25 mouse cellular contexts compared by ENCODE assay signal in genomic region chr1:63776396-63776795, GRCm38 (mm10). TPM values are rescaled to one million over a fixed set of nuclear protein-coding genes. Genes with fewer than 3 reads are reported as not detected.
A peak's percentile ranks its signal among the peaks of the same experiment; 100 is the strongest.
DNase-seq lines count a peak whose midpoint lies in the region; ATAC-seq and TF ChIP-seq lines count a peak whose summit lies in the region.
"Had no signal": no experiment of that assay in that cellular context is flagged by ENCODE, and none has a peak within 500 bp of the region (broad histone marks: within the 10 kb centered on the region; RNA-seq: fewer than 3 reads in every experiment).

No protein-coding gene starts in this region.

- in situ Hi-C loops in Patski (cut with MboI; ENCODE audit: low pct_unique_long_range_greater_than_20kb): no loop called here

- no peak overlapping the region for H3K4me2 ChIP-seq in heart, postnatal 0 days (ENCODE audit: low read depth, low read length)
- no peak overlapping the region for H3K4me2 ChIP-seq in midbrain, postnatal 0 days (ENCODE audit: low read depth, low read length, poor library complexity, severe bottlenecking)
- no peak overlapping the region for H3K4me2 ChIP-seq in midbrain, embryonic 15.5 days
- H3K4me2 ChIP-seq in myocyte (ENCODE audit: low read depth): peak overlapping the region; percentile 64
- H3K4me2 ChIP-seq: forebrain, embryonic 13.5 days; heart, embryonic 13.5 days; hindbrain, embryonic 12.5 days; intestine, embryonic 15.5 days had no signal

- 27% methylated on average over 1 of the region's 1 CpGs for WGBS in heart, postnatal 0 days
- 39% methylated on average over 1 of the region's 1 CpGs for WGBS in midbrain, postnatal 0 days
- WGBS in midbrain, embryonic 15.5 days: 49% methylated on average over 1 of the region's 1 CpGs
- 55% methylated on average over 1 of the region's 1 CpGs for WGBS in thymus, adult 2 months

- no peak for TF ChIP-seq EP300 in heart, postnatal 0 days (IDR thresholded peaks at IDR 0.05; ENCODE audit: low read depth)

- TF ChIP-seq CTCF in heart, postnatal 0 days (IDR thresholded peaks at IDR 0.05; ENCODE audit: low read depth): peak; percentile 3; the same call in 1 of the 2 replicates
- peak; percentile 37 for TF ChIP-seq CTCF in midbrain, postnatal 0 days (IDR thresholded peaks at IDR 0.05)
- peak; percentile 57 for TF ChIP-seq CTCF in Patski (IDR thresholded peaks at IDR 0.05)
- no peak for TF ChIP-seq CTCF in thymus, adult 2 months (IDR thresholded peaks at IDR 0.05; ENCODE audit: borderline replicate concordance, control insufficient read depth, extremely low read depth, insufficient read depth, low read length, poor library complexity)

- CTCF ChIA-PET in Patski (lab: Charles Lee): no interaction called here

- ATAC-seq in heart, postnatal 0 days (ENCODE audit: insufficient read depth, low read depth): no peak
- ATAC-seq in midbrain, postnatal 0 days (ENCODE audit: low FRiP score): no peak
- no peak for ATAC-seq in midbrain, embryonic 15.5 days (replicated peaks)
- ATAC-seq in Patski: peak; percentile 72
- ATAC-seq: CD4-positive, CD25-positive, alpha-beta regulatory T cell, adult 4 months; forebrain, embryonic 13.5 days; forebrain, postnatal 0 days; intestine, embryonic 15.5 days had no signal

- no peaks in the 10 kb centered on the region for H3K9me3 ChIP-seq in heart, postnatal 0 days (replicated peaks; ENCODE audit: control insufficient read depth, low read length)
- H3K9me3 ChIP-seq in midbrain, postnatal 0 days (ENCODE audit: low read length): no peaks in the 10 kb centered on the region
- no peaks in the 10 kb centered on the region for H3K9me3 ChIP-seq in midbrain, embryonic 15.5 days
- H3K9me3 ChIP-seq: forebrain, embryonic 13.5 days; G1E; hindbrain, embryonic 12.5 days; intestine, embryonic 15.5 days had no signal

- no peaks in the 10 kb centered on the region for H3K36me3 ChIP-seq in heart, postnatal 0 days (replicated peaks; ENCODE audit: control insufficient read depth, insufficient read depth, low read length)
- no peaks in the 10 kb centered on the region for H3K36me3 ChIP-seq in midbrain, postnatal 0 days (ENCODE audit: insufficient read depth, low read length)
- H3K36me3 ChIP-seq in midbrain, embryonic 15.5 days (replicated peaks): no peaks in the 10 kb centered on the region
- no peaks in the 10 kb centered on the region for H3K36me3 ChIP-seq in myocyte (ENCODE audit: control insufficient read depth, insufficient read depth)
- no peaks in the 10 kb centered on the region for H3K36me3 ChIP-seq in thymus, adult 2 months (ENCODE audit: control insufficient read depth, insufficient read depth, low read length)
- H3K36me3 ChIP-seq: G1E; heart, embryonic 13.5 days; hindbrain, embryonic 12.5 days; intestine, embryonic 15.5 days had no signal

- H3K4me3 ChIP-seq in heart, postnatal 0 days (ENCODE audit: low read depth, low read length): no peak overlapping the region
- H3K4me3 ChIP-seq in midbrain, postnatal 0 days (ENCODE audit: low read depth, low read length): no peak overlapping the region
- no peak overlapping the region for H3K4me3 ChIP-seq in midbrain, embryonic 15.5 days
- H3K4me3 ChIP-seq in myocyte: no peak overlapping the region
- H3K4me3 ChIP-seq in thymus, adult 2 months (ENCODE audit: control insufficient read depth, insufficient read depth, low read length): no peak overlapping the region
- H3K4me3 ChIP-seq: forebrain, embryonic 13.5 days; heart, embryonic 13.5 days; hindbrain, embryonic 12.5 days; intestine, embryonic 15.5 days had no signal

- H3K27me3 ChIP-seq in heart, postnatal 0 days (ENCODE audit: control insufficient read depth, insufficient read depth, low read length): no peaks in the 10 kb centered on the region
- no peaks in the 10 kb centered on the region for H3K27me3 ChIP-seq in midbrain, postnatal 0 days (ENCODE audit: insufficient read depth, low read length)
- no peaks in the 10 kb centered on the region for H3K27me3 ChIP-seq in midbrain, embryonic 15.5 days (replicated peaks)
- no peaks in the 10 kb centered on the region for H3K27me3 ChIP-seq in Patski
- H3K27me3 ChIP-seq in myocyte (ENCODE audit: control insufficient read depth, insufficient read depth, insufficient read length): no peaks in the 10 kb centered on the region
- no peaks in the 10 kb centered on the region for H3K27me3 ChIP-seq in thymus, adult 2 months (ENCODE audit: control insufficient read depth, insufficient read depth, low read length)
- H3K27me3 ChIP-seq: forebrain, embryonic 13.5 days; heart, embryonic 13.5 days; hindbrain, embryonic 12.5 days; intestine, embryonic 15.5 days had no signal

- TF ChIP-seq POLR2A in myocyte (IDR thresholded peaks at IDR 0.05; ENCODE audit: insufficient read length, low read depth): no peak
- TF ChIP-seq POLR2A in thymus, adult 2 months (IDR thresholded peaks at IDR 0.05; ENCODE audit: control insufficient read depth, extremely low read depth, insufficient read depth, low read length, poor library complexity): no peak

- POLR2A ChIA-PET in Patski (lab: Charles Lee): interaction anchor here (0.6 kb wide), 1 partner anchor 237 kb away, joined by 4 read pairs; no protein-coding TSS in a partner anchor

- no peak for DNase-seq in heart, postnatal 0 days (ENCODE audit: low spot score)
- DNase-seq in heart, adult 11 months: no peak
- no peak for DNase-seq in midbrain, postnatal 0 days (ENCODE audit: low spot score)
- peak; percentile 24 for DNase-seq in Patski (ENCODE audit: low read depth, low spot score)
- no peak for DNase-seq in thymus, postnatal 4 days
- no peak for DNase-seq in thymus, adult 2 months
- DNase-seq: adrenal gland, adult 8-10 months; adrenal gland, postnatal 36 days; cerebellum, adult 2 months; cerebellum, postnatal 10 days; forebrain, postnatal 0 days; gastrocnemius, postnatal 10 days; heart, postnatal 10 days; heart, postnatal 4 days; kidney, adult 18-20 months had no signal

- H3K79me2 ChIP-seq in myocyte (ENCODE audit: control insufficient read depth, insufficient read depth): no peaks in the 10 kb centered on the region

- H3K9ac ChIP-seq in heart, postnatal 0 days (replicated peaks; ENCODE audit: low read depth, low read length): no peak overlapping the region
- H3K9ac ChIP-seq in midbrain, postnatal 0 days (replicated peaks; ENCODE audit: low read length, poor library complexity, severe bottlenecking): no peak overlapping the region
- no peak overlapping the region for H3K9ac ChIP-seq in midbrain, embryonic 15.5 days
- H3K9ac ChIP-seq: forebrain, embryonic 13.5 days; forebrain, postnatal 0 days; heart, embryonic 13.5 days; hindbrain, embryonic 12.5 days; intestine, embryonic 15.5 days had no signal

- no peaks in the 10 kb centered on the region for H3K4me1 ChIP-seq in heart, postnatal 0 days (ENCODE audit: control insufficient read depth, insufficient read depth)
- no peaks in the 10 kb centered on the region for H3K4me1 ChIP-seq in midbrain, postnatal 0 days (ENCODE audit: insufficient read depth, low read length)
- H3K4me1 ChIP-seq in midbrain, embryonic 15.5 days: no peaks in the 10 kb centered on the region
- no peaks in the 10 kb centered on the region for H3K4me1 ChIP-seq in thymus, adult 2 months (replicated peaks; ENCODE audit: control insufficient read depth, insufficient read depth, low read length)
- H3K4me1 ChIP-seq: forebrain, embryonic 13.5 days; intestine, embryonic 15.5 days had no signal

- no peak overlapping the region for H3K27ac ChIP-seq in heart, postnatal 0 days (ENCODE audit: low read depth)
- H3K27ac ChIP-seq in midbrain, postnatal 0 days (ENCODE audit: low read depth, low read length): no peak overlapping the region
- H3K27ac ChIP-seq in midbrain, embryonic 15.5 days: no peak overlapping the region
- H3K27ac ChIP-seq in thymus, adult 2 months (ENCODE audit: control insufficient read depth, insufficient read depth, low read length): no peak overlapping the region
- H3K27ac ChIP-seq: forebrain, embryonic 13.5 days; heart, embryonic 13.5 days; hindbrain, embryonic 12.5 days; intestine, embryonic 15.5 days had no signal

- H3ac ChIP-seq in myocyte (ENCODE audit: control insufficient read depth, insufficient read length): no peak overlapping the region

TF ChIP-seq in myocyte, 11 proteins besides CTCF, POLR2A, EP300 and RAD21:
- TF ChIP-seq CEBPB (IDR thresholded peaks at IDR 0.05; ENCODE audit: insufficient read depth, poor library complexity, severe bottlenecking): peak; percentile 57
- TF ChIP-seq TCF3 (IDR thresholded peaks at IDR 0.05; ENCODE audit: insufficient read length, low read depth): no peak

RNA-seq across cellular contexts. Expression of gene 4933402D24Rik, which starts 7.3 kb away (rescaled TPM):
- not detected in 2 replicates for total RNA-seq in heart, postnatal 0 days (2014; rRNA removed; ENCODE audit: low replicate concordance)
- polyA plus RNA-seq in heart, postnatal 0 days (2015; fragmentation: Nextera tagmentation; extraction: Ambion mirVana): 0.08 TPM in 1 of 2 replicates, not detected in the other
- not detected in 2 replicates for total RNA-seq in midbrain, postnatal 0 days (2014; rRNA removed)
- 0.31 and 0.42 TPM in 2 replicates for polyA plus RNA-seq in midbrain, postnatal 0 days (2015; fragmentation: Nextera tagmentation; extraction: Ambion mirVana)
- polyA plus RNA-seq in midbrain, embryonic 15.5 days (2015; fragmentation: Nextera tagmentation; extraction: Ambion mirVana): 0.22 and 0.49 TPM in 2 replicates
- polyA plus RNA-seq in Patski (2021) (0.35 TPM), myocyte (2012; fragmentation: generic; extraction: Trizol) (0.05 TPM)
- not detected in 2 replicates for polyA plus RNA-seq in thymus, adult 2 months (2012; rRNA removed)
- total RNA-seq: adrenal gland, adult 8-10 months; adrenal gland, postnatal 36 days; gastrocnemius, postnatal 10 days; heart, postnatal 10 days; heart, postnatal 4 days had no signal
- polyA plus RNA-seq: CD4-positive, CD25-positive, alpha-beta regulatory T cell, adult 4 months; G1E; gonadal fat pad, adult 2 months; intestine, embryonic 15.5 days had no signal

RNA-seq across cellular contexts. Expression of gene Fastkd2, which starts 46.0 kb away (rescaled TPM):
- 15.2 and 36.8 TPM in 2 replicates for total RNA-seq in heart, postnatal 0 days (2014; rRNA removed; ENCODE audit: low replicate concordance)
- 46.1 and 46.6 TPM in 2 replicates for polyA plus RNA-seq in heart, postnatal 0 days (2015; fragmentation: Nextera tagmentation; extraction: Ambion mirVana)
- total RNA-seq in midbrain, postnatal 0 days (2014; rRNA removed): 12.7 and 16.3 TPM in 2 replicates
- polyA plus RNA-seq in midbrain, postnatal 0 days (2015; fragmentation: Nextera tagmentation; extraction: Ambion mirVana): 23.9 and 24.2 TPM in 2 replicates
- polyA plus RNA-seq in midbrain, embryonic 15.5 days (2015; fragmentation: Nextera tagmentation; extraction: Ambion mirVana): 28.2 and 35.3 TPM in 2 replicates
- 28.5 TPM for polyA plus RNA-seq in Patski (2021)
- polyA plus RNA-seq in myocyte (2012; fragmentation: generic; extraction: Trizol): 15.5 TPM
- polyA plus RNA-seq in thymus, adult 2 months (2012; rRNA removed): 3.1 and 5.3 TPM in 2 replicates

RNA-seq across cellular contexts. Expression of gene Mdh1b, which starts 46.3 kb away (rescaled TPM):
- total RNA-seq in heart, postnatal 0 days (2014; rRNA removed; ENCODE audit: low replicate concordance): not detected in 2 replicates
- polyA plus RNA-seq in heart, postnatal 0 days (2015; fragmentation: Nextera tagmentation; extraction: Ambion mirVana): not detected in 2 replicates
- total RNA-seq in midbrain, postnatal 0 days (2014; rRNA removed): 1.5 TPM in 1 of 2 replicates, not detected in the other
- polyA plus RNA-seq in midbrain, postnatal 0 days (2015; fragmentation: Nextera tagmentation; extraction: Ambion mirVana): 0.75 and 0.80 TPM in 2 replicates
- polyA plus RNA-seq in midbrain, embryonic 15.5 days (2015; fragmentation: Nextera tagmentation; extraction: Ambion mirVana): 0.26 and 0.41 TPM in 2 replicates
- polyA plus RNA-seq in Patski (2021) (0.15 TPM), myocyte (2012; fragmentation: generic; extraction: Trizol) (0.05 TPM)
- polyA plus RNA-seq in thymus, adult 2 months (2012; rRNA removed): not detected in 2 replicates
- total RNA-seq: adrenal gland, postnatal 36 days; gastrocnemius, postnatal 10 days; heart, postnatal 10 days; heart, postnatal 4 days had no signal
- polyA plus RNA-seq: CD4-positive, CD25-positive, alpha-beta regulatory T cell, adult 4 months; embryonic facial prominence, embryonic 11.5 days; G1E; heart, embryonic 13.5 days; intestine, embryonic 15.5 days had no signal
